Mouse (Mus musculus) heart, adult 2 months (tissue): ENCODE results near the gene Ppy.

Experiments
- CTCF ChIP-seq: fragments of 200-600 bp; IDR thresholded peaks from 2 replicates; pipeline ENCODE4 v1.8.1; 2022; ENCODE audit warnings: antibody characterized with exemption, mild to moderate bottlenecking, moderate library complexity
- POLR2A ChIP-seq: fragments of 200-500 bp; IDR thresholded peaks from 2 replicates; pipeline ENCODE4 v1.6.1; 2011; ENCODE audit warnings: mild to moderate bottlenecking, low read depth, low read length, control low read depth; ENCODE audit not compliant: insufficient read depth

- TF ChIP-seq CTCF = no peak
- peak; percentile 62 for TF ChIP-seq POLR2A
Observed at GRCm38 (mm10) chr11:102087931-102088898, 12.9 kb downstream of the Ppy start, which contains the start of gene Mpp2.
